Mouse (Mus musculus) urinary bladder, adult 18-20 months (tissue): ENCODE data around the gene Olfr394.
"Not testable (repeated sequence)": the region's sequence is repeated elsewhere in the genome, so short reads cannot be mapped to it uniquely, and the experiment has no call there.

ENCODE experiments used
- DNase-seq, 2 experiments: peaks; one replicate each; pipeline ENCODE4 v3.0.0; 2022; ENCODE audit warnings: low spot score in 2 of 2, mixed read lengths in 2 of 2

Olfr394 gene

DNA sequence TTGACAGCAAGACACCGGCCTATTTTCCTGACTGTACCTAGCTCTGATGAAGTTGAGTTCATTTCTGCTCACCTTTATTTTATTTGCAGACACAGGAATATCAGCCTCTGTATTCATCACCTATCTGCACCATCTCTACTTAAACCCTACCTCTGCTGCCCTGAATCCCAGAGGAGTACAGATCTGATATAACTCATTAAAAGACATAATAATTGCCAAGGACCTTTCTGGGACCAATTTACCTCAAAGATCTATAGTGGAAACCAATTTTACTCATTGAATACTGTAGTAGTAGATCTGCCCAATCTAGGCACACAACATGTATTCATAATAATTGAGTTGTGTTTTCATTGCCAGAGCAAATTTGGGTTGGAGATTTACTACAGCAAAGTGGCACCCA, at the start of gene Olfr394:
Gene Olfr394 (minus strand): TSS at position 101 of the 400 bp plus-strand sequence.
- DNase-seq = no peak

DNA sequence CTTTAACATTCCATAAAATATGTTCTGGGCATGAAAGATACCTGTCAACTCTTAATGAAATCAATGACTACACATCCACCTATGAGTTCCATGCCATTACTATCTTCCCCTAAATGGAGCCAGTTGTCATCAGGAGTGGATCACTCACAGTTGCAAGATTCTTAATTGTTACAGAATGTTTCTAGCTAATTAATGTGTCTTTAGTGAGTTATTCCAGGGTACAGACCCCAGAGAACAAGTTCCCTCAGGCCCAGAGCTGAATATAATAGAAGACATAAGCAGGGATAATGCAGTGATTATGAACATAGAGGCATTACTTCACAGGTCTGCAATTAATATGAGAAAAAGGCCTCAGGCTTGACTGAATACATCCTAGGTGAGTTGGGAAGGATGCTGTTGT, 45.8 kb upstream of the Olfr394 start, which contains the start of gene Olfr23:
Gene Olfr23 (plus strand): TSS at position 301 of the 400 bp plus-strand sequence.
- no peak for DNase-seq

DNA sequence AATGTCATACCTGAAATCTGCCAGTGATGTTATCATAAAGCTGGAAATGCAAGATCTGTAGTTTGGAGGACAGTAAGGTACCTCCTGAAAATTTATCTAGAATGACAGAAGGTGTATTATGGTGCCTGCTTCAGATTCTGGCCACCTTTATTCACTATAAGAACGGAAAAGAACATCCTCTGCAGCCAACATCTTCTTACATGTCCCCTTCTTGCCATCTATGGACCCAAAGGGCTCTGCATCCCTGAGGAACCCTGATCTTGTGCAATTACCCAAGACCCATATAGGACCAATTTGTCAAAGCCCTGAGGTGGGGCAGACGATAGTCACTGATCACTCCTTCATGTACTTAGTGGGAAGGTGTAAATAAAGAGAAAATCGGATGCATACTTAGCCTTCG, 18.6 kb upstream of the Olfr394 start, which contains the start of gene Olfr395:
Gene Olfr395 (minus strand): TSS at position 101 of the 400 bp plus-strand sequence.
- DNase-seq = not testable (repeated sequence)

DNA sequence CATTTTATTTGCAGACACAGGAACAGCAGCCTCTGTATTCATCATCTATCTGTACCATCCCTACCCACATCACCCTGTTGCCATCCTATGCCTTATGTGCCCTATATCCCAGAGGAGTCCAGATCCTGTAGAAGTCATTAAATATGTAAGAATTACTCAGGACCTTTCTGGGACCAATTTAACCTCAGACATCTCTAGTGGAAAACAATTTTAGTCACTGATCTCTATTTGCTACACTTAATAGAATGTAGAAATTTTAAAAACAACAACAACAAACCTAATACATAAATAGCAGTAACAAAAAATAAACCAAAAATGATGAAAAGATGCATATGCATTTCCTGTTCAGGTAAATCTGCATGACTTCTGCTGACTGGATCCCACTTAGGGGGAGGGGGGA, 39.2 kb downstream of the Olfr394 start, which contains the start of gene Olfr393:
Gene Olfr393 (minus strand): TSS at position 101 of the 400 bp plus-strand sequence.
- no peak for DNase-seq
